ENCODE assay signal across 23 mouse cellular contexts in the genomic region with DNA sequence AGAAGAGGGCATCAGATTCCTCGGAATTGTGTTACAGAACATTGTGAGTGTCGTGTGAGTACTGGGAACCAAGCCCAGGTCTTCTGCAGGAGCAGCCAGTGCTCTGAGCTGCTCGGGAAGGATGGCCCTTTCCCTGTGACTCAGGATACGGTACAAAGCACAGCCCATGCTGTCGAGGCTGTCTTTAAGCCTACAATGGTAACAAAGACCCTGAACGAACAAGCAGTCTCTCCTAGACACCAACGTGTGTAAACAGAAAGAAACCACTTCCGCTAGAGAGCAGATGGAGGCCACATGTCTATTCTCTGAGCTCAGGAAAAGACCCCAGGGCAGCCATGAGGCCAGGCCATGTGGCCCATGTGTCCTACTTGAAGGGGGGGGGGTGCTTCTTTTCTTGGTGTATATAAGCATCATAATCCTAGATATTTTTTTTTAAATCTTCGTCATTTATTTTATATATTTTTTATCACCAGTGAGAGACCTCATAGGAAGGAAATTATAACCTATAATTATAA. TPM values are rescaled to one million over a fixed set of nuclear protein-coding genes. Genes with fewer than 3 reads are reported as not detected.
DNase-seq lines count a peak whose midpoint lies in the region; ATAC-seq lines count a peak whose summit lies in the region.
"Had no signal": no experiment of that assay in that cellular context is flagged by ENCODE, and none has a peak within 500 bp of the region (broad histone marks: within the 10 kb centered on the region; RNA-seq: fewer than 3 reads in every experiment).

No protein-coding gene starts in this region.

- peak; percentile 14 for DNase-seq in cerebellum, adult 9-10 months
- no peak for DNase-seq in cerebellum, postnatal 25 days
- peak; percentile 68 for DNase-seq in midbrain, embryonic 11.5 days (ENCODE audit: low spot score, missing footprints)
- no peak for DNase-seq in thymus, postnatal 14 days
- DNase-seq in thymus, postnatal 0 days (ENCODE audit: low spot score): no peak
- DNase-seq: adrenal gland, postnatal 25 days; cerebellum, adult 18-20 months; heart, adult 18-20 months; kidney, postnatal 4 days; liver, embryonic 13.5 days; thymus, postnatal 25 days had no signal

- no peak overlapping the region for H3K4me3 ChIP-seq in midbrain, embryonic 11.5 days (ENCODE audit: low read depth, low read length)
- H3K4me3 ChIP-seq in midbrain, embryonic 13.5 days (replicated peaks): no peak overlapping the region
- H3K4me3 ChIP-seq in limb, embryonic 12.5 days (replicated peaks): no peak overlapping the region
- H3K4me3 ChIP-seq: heart, embryonic 13.5 days; liver, embryonic 13.5 days; lung, embryonic 15.5 days; midbrain, embryonic 12.5 days; neural tube, embryonic 12.5 days had no signal

- 62% methylated on average over 9 of the region's 9 CpGs for WGBS in midbrain, embryonic 11.5 days
- WGBS in midbrain, embryonic 13.5 days: 61% methylated on average over 9 of the region's 9 CpGs
- 56% methylated on average over 9 of the region's 9 CpGs for WGBS in limb, embryonic 12.5 days

- H3K9me3 ChIP-seq in midbrain, embryonic 11.5 days (ENCODE audit: control insufficient read depth, low read length): no peaks in the 10 kb centered on the region
- H3K9me3 ChIP-seq in midbrain, embryonic 13.5 days: no peaks in the 10 kb centered on the region
- H3K9me3 ChIP-seq in limb, embryonic 12.5 days: no peaks in the 10 kb centered on the region
- H3K9me3 ChIP-seq: heart, embryonic 13.5 days; liver, embryonic 13.5 days; lung, embryonic 15.5 days; midbrain, embryonic 12.5 days; neural tube, embryonic 12.5 days had no signal

- H3K36me3 ChIP-seq in midbrain, embryonic 11.5 days (ENCODE audit: control insufficient read depth, insufficient read depth, low read length): no peaks in the 10 kb centered on the region
- peaks cover 5% of the 10 kb centered on the region; the same call in 1 of the 2 replicates for H3K36me3 ChIP-seq in midbrain, embryonic 13.5 days
- no peaks in the 10 kb centered on the region for H3K36me3 ChIP-seq in limb, embryonic 12.5 days
- H3K36me3 ChIP-seq: liver, embryonic 13.5 days; lung, embryonic 15.5 days; midbrain, embryonic 12.5 days; neural tube, embryonic 12.5 days had no signal

- ATAC-seq in midbrain, embryonic 11.5 days (ENCODE audit: low FRiP score): no peak
- ATAC-seq in midbrain, embryonic 13.5 days: no peak
- ATAC-seq in limb, embryonic 12.5 days (ENCODE audit: insufficient number of reproducible peaks, insufficient read depth, low FRiP score, low TSS enrichment, low read depth): peak; percentile 73; the same call in 1 of the 2 replicates
- ATAC-seq: activated CD4-positive, CD25-positive, alpha-beta regulatory T cell, adult 4 months; CD4-positive, CD25-positive, alpha-beta regulatory T cell, adult 4 months; hindbrain, embryonic 16.5 days; intestine, embryonic 16.5 days had no signal

- H3K27me3 ChIP-seq in midbrain, embryonic 11.5 days (ENCODE audit: control insufficient read depth, insufficient read depth, low read length): no peaks in the 10 kb centered on the region
- no peaks in the 10 kb centered on the region for H3K27me3 ChIP-seq in midbrain, embryonic 13.5 days
- H3K27me3 ChIP-seq in limb, embryonic 12.5 days: no peaks in the 10 kb centered on the region
- H3K27me3 ChIP-seq: heart, embryonic 13.5 days; liver, embryonic 13.5 days; lung, embryonic 15.5 days; midbrain, embryonic 12.5 days; neural tube, embryonic 12.5 days had no signal

- no peaks in the 10 kb centered on the region for H3K4me1 ChIP-seq in midbrain, embryonic 11.5 days (ENCODE audit: control insufficient read depth, insufficient read depth, low read length)
- H3K4me1 ChIP-seq in midbrain, embryonic 13.5 days (replicated peaks): peaks cover 13% of the 10 kb centered on the region
- peaks cover 10% of the 10 kb centered on the region; the same call in 1 of the 2 replicates for H3K4me1 ChIP-seq in limb, embryonic 12.5 days (replicated peaks)
- H3K4me1 ChIP-seq: lung, embryonic 15.5 days; neural tube, embryonic 12.5 days had no signal

- H3K9ac ChIP-seq in midbrain, embryonic 11.5 days (ENCODE audit: low read length): no peak overlapping the region
- H3K9ac ChIP-seq in midbrain, embryonic 13.5 days (replicated peaks): no peak overlapping the region
- H3K9ac ChIP-seq in limb, embryonic 12.5 days (replicated peaks): no peak overlapping the region
- H3K9ac ChIP-seq: heart, embryonic 13.5 days; liver, embryonic 13.5 days; lung, embryonic 15.5 days; midbrain, embryonic 12.5 days; neural tube, embryonic 12.5 days had no signal

- no peak overlapping the region for H3K4me2 ChIP-seq in midbrain, embryonic 11.5 days
- no peak overlapping the region for H3K4me2 ChIP-seq in midbrain, embryonic 13.5 days (replicated peaks)
- no peak overlapping the region for H3K4me2 ChIP-seq in limb, embryonic 12.5 days
- H3K4me2 ChIP-seq: heart, embryonic 13.5 days; liver, embryonic 13.5 days; lung, embryonic 15.5 days; midbrain, embryonic 12.5 days; neural tube, embryonic 12.5 days had no signal

- no peak overlapping the region for H3K27ac ChIP-seq in midbrain, embryonic 11.5 days (ENCODE audit: low read depth, low read length)
- no peak overlapping the region for H3K27ac ChIP-seq in midbrain, embryonic 13.5 days
- H3K27ac ChIP-seq in limb, embryonic 12.5 days: peak overlapping the region; percentile 74
- H3K27ac ChIP-seq: heart, embryonic 13.5 days; liver, embryonic 13.5 days; lung, embryonic 15.5 days; macrophage; midbrain, embryonic 12.5 days; neural tube, embryonic 12.5 days; stomach, postnatal 0 days had no signal

RNA-seq across cellular contexts. Expression of a gene that starts 33.8 kb away (rescaled TPM):
- 0.07 TPM in 1 of 2 replicates, not detected in the other for polyA plus RNA-seq in midbrain, embryonic 11.5 days (2014; fragmentation: Nextera tagmentation; extraction: Ambion mirVana)
- 0.04 and 0.19 TPM in 2 replicates for polyA plus RNA-seq in midbrain, embryonic 13.5 days (2015; fragmentation: Nextera tagmentation; extraction: Ambion mirVana)
- polyA plus RNA-seq in limb, embryonic 12.5 days (2016; fragmentation: Nextera tagmentation; extraction: Ambion mirVana): 0.33 and 0.34 TPM in 2 replicates
- 0.72 and 0.75 TPM in 2 replicates for polyA plus RNA-seq in thymus, postnatal 0 days (2015; fragmentation: Nextera tagmentation; extraction: Ambion mirVana)
- polyA plus RNA-seq: heart, embryonic 13.5 days; lung, embryonic 15.5 days; macrophage; midbrain, embryonic 12.5 days; neural tube, embryonic 12.5 days; stomach, postnatal 0 days had no signal

Comparison
In these comparisons a context has a peak if more than half of its experiments do, and no peak if none do; other contexts are left out.
1. DNase-seq: peak in cerebellum, adult 9-10 months (single experiment) and midbrain, embryonic 11.5 days (single experiment); none in cerebellum, postnatal 25 days (0 of 2), thymus, postnatal 14 days (single experiment) and thymus, postnatal 0 days (single experiment).